Mouse (Mus musculus) heart, postnatal 14 days (tissue): Measurements from ENCODE around the gene Ankrd26. TPM values are rescaled to one million over a fixed set of nuclear protein-coding genes. Genes with fewer than 3 reads are reported as not detected.

Experiments used
- DNase-seq, 2 experiments: peaks; one replicate each; pipeline ENCODE4 v3.0.0; 2021 to 2022
- intact Hi-C: fragments of 180-260 bp; cut with DNase I; formaldehyde crosslinking; loops from one replicate; pipeline ENCODE4 v1.15.1; 2025
- total RNA-seq, 2 experiments: library from RNA; stranded (reverse); gene quantifications; 2 replicates each; pipeline ENCODE4 v1.2.3; 2021

Ankrd26 gene
- total RNA-seq, 2 experiments from 2014 or later: 2.4 to 4.1 TPM

DNA sequence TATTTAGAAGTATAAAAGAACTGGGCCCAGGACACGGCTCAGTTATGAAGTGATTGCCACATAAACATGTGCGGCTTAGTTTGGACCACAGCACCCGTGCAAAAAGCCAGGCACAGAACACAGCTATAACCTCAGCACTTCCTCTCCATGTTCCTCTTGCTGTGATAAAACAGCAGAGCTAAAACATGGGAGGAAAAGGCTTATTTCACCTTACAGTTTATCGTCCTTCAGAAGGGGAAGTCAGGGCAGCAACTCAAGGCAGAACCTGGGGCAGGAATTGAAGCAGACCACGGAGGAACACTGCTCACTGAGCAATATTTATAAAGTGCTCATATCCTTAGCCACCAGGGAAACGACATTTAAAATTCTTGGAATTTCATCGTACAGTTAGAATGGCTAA lies 63.0 kb downstream of the Ankrd26 start:
- DNase-seq: no peak
- intact Hi-C loops: no loop called here

DNA sequence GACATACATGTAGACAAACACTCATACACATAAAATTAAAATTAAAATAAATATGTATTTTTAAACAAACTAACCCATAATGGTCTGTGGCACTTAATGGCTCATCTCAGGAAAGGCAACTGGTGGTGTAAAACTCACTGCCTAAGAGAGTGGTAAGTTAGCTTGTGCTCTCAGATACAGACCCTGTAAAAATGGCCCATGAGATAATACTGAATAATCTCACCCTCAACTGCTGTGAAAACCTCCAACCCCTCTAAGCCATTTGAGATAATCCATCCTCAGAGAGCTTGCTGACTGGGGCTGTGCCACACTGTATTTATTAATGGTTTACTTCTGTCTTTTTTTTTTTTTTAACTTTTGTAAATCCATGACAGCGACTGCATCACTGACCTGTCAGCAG lies 79.9 kb downstream of the Ankrd26 start:
- intact Hi-C loops: no loop called here
- no peak for DNase-seq

DNA sequence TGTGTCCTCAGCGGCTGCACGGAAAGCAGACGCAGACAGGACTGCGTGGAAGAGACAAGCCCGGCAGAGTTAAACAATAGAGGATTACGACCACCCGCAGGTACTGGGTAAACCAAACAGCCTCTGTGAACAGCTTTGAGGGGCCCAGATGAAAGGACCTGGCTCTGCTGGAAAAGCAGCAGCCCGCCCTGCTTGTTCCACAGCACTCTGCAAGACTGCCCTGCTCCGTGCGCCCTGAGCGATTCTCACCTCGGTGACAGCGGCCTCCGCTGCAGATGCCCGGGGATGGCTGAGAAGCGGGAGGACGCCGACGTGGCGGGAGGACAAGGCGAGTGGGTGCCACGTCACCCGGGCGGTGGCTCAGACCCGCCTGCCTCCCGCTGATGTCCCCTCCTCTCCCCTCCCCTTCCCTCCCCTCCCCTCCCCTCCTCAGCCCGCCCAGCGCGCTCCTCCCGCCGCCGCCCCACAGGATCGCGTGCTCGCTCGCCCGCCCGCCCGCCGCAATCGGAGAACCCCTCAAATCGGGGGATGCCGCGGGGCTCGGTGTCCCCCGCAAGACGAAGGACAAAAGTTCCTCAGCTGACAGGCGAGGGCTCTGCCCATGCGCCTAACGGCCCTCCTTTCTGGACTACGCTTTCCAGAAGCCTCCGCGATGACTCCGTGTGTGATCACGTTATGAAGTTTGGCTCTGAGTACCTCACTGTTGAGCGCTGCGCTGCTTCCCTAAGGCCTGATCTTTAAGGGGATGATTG lies 82.9 kb downstream of the Ankrd26 start, which contains the start of gene Zfp9:
TSS of gene Zfp9 (minus strand) at position 364 of the 752 bp plus-strand sequence.
- peak; percentile 86 for DNase-seq
- intact Hi-C loops: no loop called here

DNA sequence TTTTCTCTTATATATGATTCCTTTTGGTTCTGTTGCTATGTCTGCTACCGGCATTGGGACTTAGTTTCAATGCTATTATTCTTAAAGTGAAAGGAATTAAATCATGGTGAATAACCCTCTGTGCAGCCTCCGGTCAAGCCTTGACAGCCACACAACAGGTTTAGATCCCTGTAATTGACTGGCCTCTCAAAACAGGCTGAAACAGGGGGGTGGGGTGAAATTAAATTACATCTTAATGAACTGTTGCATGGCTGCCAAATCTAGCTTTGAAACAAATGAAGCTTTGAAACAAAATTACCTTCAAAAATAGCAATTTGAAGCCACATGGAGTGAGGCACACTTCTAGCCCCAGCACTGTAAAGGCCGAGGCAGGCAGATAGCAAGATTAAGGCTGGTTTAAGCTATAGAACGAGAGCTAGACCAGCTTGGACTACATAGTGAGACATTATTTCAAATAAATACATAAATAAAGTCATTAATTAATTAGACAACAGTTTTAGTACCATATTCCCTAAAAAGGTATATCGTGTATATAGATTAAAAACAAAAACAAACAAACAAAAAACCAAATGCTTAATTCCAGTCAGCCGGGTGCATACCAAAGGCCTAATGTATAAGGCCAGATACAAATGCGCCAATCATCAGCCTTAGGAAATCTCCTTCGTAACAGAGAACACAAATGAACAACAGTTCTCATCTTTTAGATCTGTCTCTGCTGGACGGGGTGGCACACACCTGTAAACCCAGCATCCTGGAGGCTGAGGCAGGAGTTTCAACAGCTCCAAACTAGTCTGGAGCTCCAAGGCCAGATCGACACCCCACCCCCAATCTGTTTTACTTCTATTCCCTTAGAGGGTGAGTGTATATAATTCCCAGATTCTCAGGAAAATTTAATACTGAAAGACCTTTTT lies 83.9 kb downstream of the Ankrd26 start:
- intact Hi-C loops: no loop called here

DNA sequence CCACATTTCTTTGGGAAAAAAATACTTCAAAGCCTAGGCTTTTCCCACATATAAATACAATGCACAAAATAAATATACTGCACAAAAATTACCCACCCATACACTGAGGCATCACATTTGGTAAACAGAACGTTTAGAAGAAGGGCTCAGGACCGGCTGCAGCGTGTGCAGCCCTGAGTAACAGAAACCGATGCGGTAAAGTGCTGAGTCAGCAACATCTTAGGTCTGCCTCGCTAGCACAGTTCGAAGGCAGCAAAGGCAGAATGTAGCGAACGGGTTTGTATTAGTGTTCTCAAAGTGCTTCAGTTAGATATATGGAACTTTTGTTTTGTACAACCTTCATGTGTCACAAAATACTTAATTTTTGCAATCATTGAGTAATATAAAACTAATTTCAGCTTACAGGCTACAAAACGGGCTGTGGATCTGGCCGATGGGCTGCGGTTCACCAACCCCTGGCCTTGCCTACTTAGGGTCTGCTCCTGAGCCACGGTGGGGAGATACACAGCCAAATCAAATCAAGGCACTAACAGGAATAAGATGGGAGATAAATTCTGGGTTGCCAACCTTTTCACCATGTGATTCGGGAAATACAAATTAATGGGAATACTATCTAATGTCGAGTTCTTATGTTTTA lies 99.8 kb downstream of the Ankrd26 start:
- intact Hi-C loops: no loop called here
- no peak for DNase-seq

More for the DNA sequence above, 83.9 kb downstream of the Ankrd26 start:
- DNase-seq: no peak

DNA sequence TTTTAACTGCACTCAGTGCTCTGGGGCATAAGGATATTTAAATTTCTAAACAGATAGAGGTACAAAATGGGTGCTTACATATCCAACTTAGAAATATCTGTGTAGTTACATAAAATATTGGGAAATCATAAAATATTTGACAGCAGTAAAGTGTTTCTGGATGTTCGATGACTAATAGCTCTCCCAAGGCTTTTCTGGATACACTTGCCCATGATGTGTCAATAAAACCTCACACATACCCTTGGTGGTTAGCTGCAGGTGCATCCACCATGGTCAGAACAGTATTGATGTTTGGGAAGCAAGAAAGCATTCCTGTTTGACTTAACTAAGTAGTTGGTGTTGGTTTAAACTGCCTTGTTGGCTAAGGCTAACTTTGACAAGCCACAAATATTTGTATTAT lies 104.3 kb downstream of the Ankrd26 start:
- intact Hi-C loops: no loop called here
- no peak for DNase-seq

DNA sequence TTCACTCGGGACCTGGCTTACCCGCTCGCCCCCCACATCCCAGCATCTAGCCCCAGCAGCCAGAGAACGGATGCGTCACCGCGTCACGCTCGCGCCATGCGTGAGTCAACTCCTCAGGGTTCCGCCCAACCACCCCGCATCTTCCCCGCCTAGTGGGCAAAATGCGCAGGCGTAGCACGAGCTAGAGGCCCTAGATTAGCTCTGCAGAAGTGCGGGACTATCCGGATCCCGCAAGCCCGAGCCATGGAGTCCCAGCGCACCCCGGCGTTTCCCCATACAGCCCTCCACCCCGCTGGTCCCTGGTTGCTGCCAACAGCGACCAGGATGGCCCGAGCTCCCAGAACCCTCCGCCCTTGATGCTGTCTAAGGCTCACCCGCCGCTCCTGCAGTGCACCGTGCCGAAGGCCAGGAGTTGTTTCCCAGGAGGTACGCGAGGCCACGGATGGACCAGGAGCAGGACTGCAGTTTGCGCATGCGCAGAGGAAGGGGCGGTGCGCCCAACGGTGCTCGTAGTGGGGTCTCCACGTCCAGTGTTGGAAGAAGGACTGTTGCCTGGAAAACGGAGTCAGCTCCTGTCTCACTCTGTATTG lies 106.9 kb downstream of the Ankrd26 start, which contains the start of gene Zfp248:
TSS of gene Zfp248 (minus strand) at position 487 of the 590 bp plus-strand sequence.
- intact Hi-C loops: no loop called here
- DNase-seq: peak; percentile 87 to 88

DNA sequence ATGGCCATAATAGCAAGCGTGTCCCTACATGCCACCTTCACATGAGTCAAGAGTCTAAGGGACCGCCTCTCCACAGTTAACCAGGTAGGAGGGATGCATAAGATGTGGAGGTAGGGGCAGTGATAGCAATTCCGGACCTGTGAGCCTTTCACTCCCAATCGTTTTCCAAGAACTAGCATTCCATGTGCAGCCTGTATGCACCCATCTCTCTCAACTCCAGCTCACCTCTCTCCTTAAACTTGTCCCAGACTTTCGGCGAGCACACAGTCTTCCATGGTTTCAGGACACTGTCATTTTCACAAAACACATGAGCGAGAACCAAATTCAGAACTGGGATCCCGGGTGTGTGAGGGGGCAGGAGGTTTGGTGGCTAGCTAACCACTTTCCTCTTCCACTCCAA lies 107.6 kb downstream of the Ankrd26 start:
- DNase-seq: peak in 1 of 2 experiments; percentile 8
- intact Hi-C loops: no loop called here

Other genes with a start within 250 kb of the Ankrd26 start
- 10 to 100 TPM; 21.0 to 23.9 TPM for gene Bms1, start 142.8 kb downstream of the Ankrd26 start, total RNA-seq
- gene Zfp248, start 106.7 kb downstream of the Ankrd26 start, total RNA-seq: 1 to 10 TPM; 1.6 to 2.2 TPM
- gene Zfp9, start 82.9 kb downstream of the Ankrd26 start, total RNA-seq: 1 to 10 TPM; 5.1 to 5.3 TPM